Comparison of ENCODE assay signal across 9 mouse cellular contexts in genomic region chr11:62636840-62637221, GRCm38 (mm10). TPM values are rescaled to one million over a fixed set of nuclear protein-coding genes. Genes with fewer than 3 reads are reported as not detected.
DNase-seq lines count a peak whose midpoint lies in the region; ATAC-seq and TF ChIP-seq lines count a peak whose summit lies in the region.
"Had no signal": no experiment of that assay in that cellular context is flagged by ENCODE, and none has a peak within 500 bp of the region (broad histone marks: within the 10 kb centered on the region; RNA-seq: fewer than 3 reads in every experiment).

No protein-coding gene starts in this region.

- no peak overlapping the region for H3ac ChIP-seq in myocyte (ENCODE audit: control insufficient read depth, insufficient read length)

- peaks cover 5% of the 10 kb centered on the region; the same call in 1 of the 2 replicates for H3K4me1 ChIP-seq in cortical plate, adult 2 months (ENCODE audit: control insufficient read depth, insufficient read depth, low read length)
- H3K4me1 ChIP-seq in forebrain, embryonic 13.5 days, result peaks cover 1% of the 10 kb centered on the region; the same call in 1 of the 2 replicates

- no peak for TF ChIP-seq CTCF in cortical plate, adult 2 months (IDR thresholded peaks at IDR 0.05; ENCODE audit: extremely low read depth, insufficient read depth, low read length)

- no peak overlapping the region for H3K9ac ChIP-seq in forebrain, embryonic 13.5 days

- WGBS in forebrain, embryonic 13.5 days, result 93% methylated on average over 3 of the region's 3 CpGs

- H3K79me2 ChIP-seq in myocyte (ENCODE audit: control insufficient read depth, insufficient read depth), result peaks cover 7% of the 10 kb centered on the region

- peak overlapping the region; percentile 63 for H3K4me2 ChIP-seq in myocyte (ENCODE audit: low read depth)
- no peak overlapping the region for H3K4me2 ChIP-seq in forebrain, embryonic 13.5 days
- H3K4me2 ChIP-seq: midbrain, embryonic 13.5 days had no signal

- H3K27me3 ChIP-seq in myocyte (ENCODE audit: control insufficient read depth, insufficient read depth, insufficient read length), result no peaks in the 10 kb centered on the region
- no peaks in the 10 kb centered on the region for H3K27me3 ChIP-seq in forebrain, embryonic 13.5 days
- H3K27me3 ChIP-seq: midbrain, embryonic 13.5 days had no signal

- peak; percentile 70 to 73 for DNase-seq in heart, adult 18-20 months
- no peak for DNase-seq in heart, postnatal 14 days
- peak; percentile 31 for DNase-seq in kidney, adult 9 months
- DNase-seq in thymus, postnatal 36 days, result no peak
- DNase-seq in cerebellum, postnatal 25 days, result no peak

- H3K36me3 ChIP-seq in myocyte (ENCODE audit: control insufficient read depth, insufficient read depth), result peaks cover 4% of the 10 kb centered on the region
- H3K36me3 ChIP-seq in forebrain, embryonic 13.5 days (ENCODE audit: poor library complexity, severe bottlenecking), result no peaks in the 10 kb centered on the region
- H3K36me3 ChIP-seq: midbrain, embryonic 13.5 days had no signal

- intact Hi-C loops in heart, postnatal 14 days (cut with DNase I), result no loop called here

- no peak for ATAC-seq in forebrain, embryonic 13.5 days
- ATAC-seq: midbrain, embryonic 13.5 days had no signal

- 0 out of 2 replicates have a peak, but pooled peaks have one; percentile 29 for TF ChIP-seq POLR2A in cortical plate, adult 2 months (IDR thresholded peaks at IDR 0.05; ENCODE audit: extremely low read depth, insufficient read depth, low read length)
- no peak for TF ChIP-seq POLR2A in myocyte (IDR thresholded peaks at IDR 0.05; ENCODE audit: insufficient read length, low read depth)

- H3K9me3 ChIP-seq in forebrain, embryonic 13.5 days (replicated peaks), result no peaks in the 10 kb centered on the region
- H3K9me3 ChIP-seq: midbrain, embryonic 13.5 days had no signal

- 0 out of 2 replicates have a peak overlapping the region, but pooled peaks have one; percentile 25 for H3K27ac ChIP-seq in cortical plate, adult 2 months (ENCODE audit: insufficient read depth, low read length)
- H3K27ac ChIP-seq in forebrain, embryonic 13.5 days, result no peak overlapping the region
- H3K27ac ChIP-seq: midbrain, embryonic 13.5 days had no signal

- no peak overlapping the region for H3K4me3 ChIP-seq in cortical plate, adult 2 months (ENCODE audit: insufficient read depth, low read length)
- H3K4me3 ChIP-seq in myocyte, result no peak overlapping the region
- H3K4me3 ChIP-seq in forebrain, embryonic 13.5 days, result no peak overlapping the region
- H3K4me3 ChIP-seq: midbrain, embryonic 13.5 days had no signal

TF ChIP-seq in myocyte, 11 proteins besides CTCF, POLR2A, EP300 and RAD21:
- TF ChIP-seq MAX (IDR thresholded peaks at IDR 0.05; ENCODE audit: low read depth) (no peak), USF1 (IDR thresholded peaks at IDR 0.05; ENCODE audit: low read depth) (peak; percentile 90), E2F4 (IDR thresholded peaks at IDR 0.05; ENCODE audit: insufficient read depth) (no peak)

RNA-seq across cellular contexts. Expression of gene Lrrc75a, which starts 11.5 kb away (rescaled TPM):
- 1 to 10 TPM; 3.2 to 4.3 TPM for total RNA-seq in heart, adult 18-20 months (2021)
- 1 to 10 TPM; 6.3 to 7.9 TPM for total RNA-seq in heart, postnatal 14 days (2021)
- polyA plus RNA-seq in cortical plate, adult 2 months (2012; rRNA removed), result 19.7 and 22.1 TPM in 2 replicates
- 19.5 TPM for polyA plus RNA-seq in myocyte (2012; fragmentation: generic; extraction: Trizol)
- 8.0 and 9.4 TPM in 2 replicates for polyA plus RNA-seq in forebrain, embryonic 13.5 days (2015; fragmentation: Nextera tagmentation; extraction: Ambion mirVana)

RNA-seq across cellular contexts. Expression of gene Mmgt2, which starts 11.6 kb away (rescaled TPM):
- total RNA-seq in heart, adult 18-20 months (2021), result 1 to 10 TPM; 5.4 to 7.1 TPM
- total RNA-seq in heart, postnatal 14 days (2021), result 10 to 100 TPM in 1 of 2 experiments, 1 to 10 TPM in 1; 10.0 to 10.3 TPM
- polyA plus RNA-seq in cortical plate, adult 2 months (2012; rRNA removed), result 36.2 and 39.3 TPM in 2 replicates
- polyA plus RNA-seq in myocyte (2012; fragmentation: generic; extraction: Trizol), result 29.2 TPM
- polyA plus RNA-seq in forebrain, embryonic 13.5 days (2015; fragmentation: Nextera tagmentation; extraction: Ambion mirVana), result 31.3 and 33.2 TPM in 2 replicates

Comparison
In these comparisons a context has a peak if more than half of its experiments do, and no peak if none do; other contexts are left out.
1. DNase-seq: peak in heart, adult 18-20 months (2 of 2) and kidney, adult 9 months (single experiment); none in heart, postnatal 14 days (0 of 2), thymus, postnatal 36 days (0 of 2) and cerebellum, postnatal 25 days (0 of 2).